Mouse (Mus musculus): ENCODE measurements around the gene F2r.

Gene F2r

GRCm38 (mm10) chr13:95618309-95618712 lies at the start of gene F2r:
Gene F2r, minus strand, starts transcription at chr13:95618487.
- peak; percentile 66 to 80 for DNase-seq (ENCODE audit: low spot score in 2 of 2)

DNA sequence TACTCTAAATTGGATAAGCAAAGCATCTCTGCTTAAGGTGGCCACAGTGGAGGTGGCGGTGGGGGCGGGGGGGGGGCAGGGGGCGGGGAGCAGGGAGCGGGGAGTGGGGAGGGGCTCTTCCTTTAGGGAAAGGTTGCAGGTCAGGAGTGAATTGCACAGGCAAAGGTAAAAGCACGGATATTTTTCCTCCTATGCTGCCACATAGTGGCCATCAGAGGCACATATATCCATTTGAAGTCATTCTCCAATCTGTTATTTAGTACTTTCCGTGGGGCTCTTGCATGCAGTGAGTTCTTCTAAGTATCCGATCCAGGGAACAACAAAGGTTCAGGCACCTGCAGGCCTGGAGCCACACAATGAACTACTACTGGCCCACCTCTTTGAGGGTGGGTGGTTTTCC lies 49.0 kb upstream of the F2r start:
- DNase-seq (ENCODE audit: low spot score in 2 of 2), result no peak

DNA sequence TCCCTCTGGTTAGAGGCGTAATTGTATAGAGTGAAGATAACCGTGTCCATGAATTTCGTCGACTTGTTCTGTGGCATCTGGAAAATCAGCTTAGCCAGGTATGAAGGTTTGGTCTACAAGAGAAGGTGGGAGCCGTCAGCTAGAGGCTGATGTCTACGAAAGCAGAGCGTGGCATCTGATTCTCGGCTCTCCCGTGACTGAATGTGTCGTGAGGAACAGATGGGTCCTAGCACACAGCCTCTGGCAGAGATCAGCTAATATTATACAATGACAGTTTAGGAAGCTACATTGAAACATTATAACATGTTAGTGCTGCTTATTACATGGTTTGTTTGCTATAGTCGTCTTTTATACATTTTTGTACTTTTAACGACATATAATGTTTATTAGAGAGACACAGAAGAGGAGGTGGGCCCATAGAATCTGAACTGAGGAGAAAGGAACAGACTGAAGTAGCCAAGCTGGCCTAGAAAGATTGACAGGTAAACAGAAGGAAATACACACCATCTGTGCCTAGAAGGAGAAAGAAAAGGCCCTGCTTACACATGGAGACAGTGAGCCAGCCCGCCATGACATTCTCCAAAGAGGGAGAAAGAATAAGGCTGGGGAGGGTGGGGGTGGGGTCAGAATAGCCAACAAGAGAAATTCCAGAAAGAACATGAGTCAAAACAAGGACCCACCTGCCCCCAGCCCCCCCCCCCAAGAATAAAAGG lies 47.5 kb upstream of the F2r start:
- DNase-seq (ENCODE audit: low spot score in 2 of 2), result no peak

GRCm38 (mm10) chr13:95663834-95664233 lies 45.5 kb upstream of the F2r start:
- no peak for DNase-seq (ENCODE audit: low spot score in 2 of 2)

GRCm38 (mm10) chr13:95659432-95659831 lies 41.1 kb upstream of the F2r start:
- no peak for DNase-seq (ENCODE audit: low spot score in 2 of 2)

DNA sequence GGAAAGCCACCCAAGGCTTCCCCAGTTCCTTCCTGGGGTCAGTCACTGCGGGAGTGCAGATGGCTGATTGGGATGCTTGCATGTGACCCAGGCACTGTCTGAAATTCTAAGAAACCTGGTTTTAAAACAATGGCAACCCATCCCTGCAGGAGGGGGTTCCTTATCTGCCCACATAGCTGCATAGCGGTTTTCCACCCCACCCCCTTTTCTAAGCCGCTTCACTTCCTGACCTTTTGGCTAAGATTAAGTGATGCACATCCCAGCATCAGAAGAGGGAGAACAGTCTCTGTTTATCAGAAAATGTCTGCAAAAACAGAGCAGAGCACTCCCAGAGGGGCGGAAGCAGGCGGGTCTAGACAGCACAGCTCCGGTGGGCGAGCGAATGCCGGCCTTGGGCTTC lies 38.9 kb upstream of the F2r start:
- no peak for DNase-seq (ENCODE audit: low spot score in 2 of 2)

GRCm38 (mm10) chr13:95655284-95655683 lies 37.0 kb upstream of the F2r start:
- DNase-seq (ENCODE audit: low spot score in 2 of 2), result no peak

DNA sequence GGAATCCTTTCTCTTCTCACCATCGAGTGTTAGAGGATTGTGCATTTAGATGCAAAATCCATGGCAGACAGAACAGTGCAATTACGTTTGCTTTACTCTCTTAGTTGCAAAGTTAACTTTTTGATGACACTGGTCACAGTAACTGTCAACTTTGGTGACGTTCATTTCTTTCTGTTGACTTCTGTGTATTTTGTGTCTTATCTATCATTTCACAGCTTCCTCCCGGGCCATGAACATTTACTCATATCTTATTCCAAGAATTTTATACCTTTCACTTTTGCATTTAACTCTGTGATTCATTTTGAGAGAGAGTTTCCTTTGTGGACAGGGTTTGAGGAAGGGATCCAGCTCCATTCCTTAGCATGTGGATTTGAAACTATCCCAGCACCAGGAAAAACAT lies 35.4 kb upstream of the F2r start:
- DNase-seq (ENCODE audit: low spot score in 2 of 2), result no peak

GRCm38 (mm10) chr13:95651870-95652668 lies 33.8 kb upstream of the F2r start:
- no peak for DNase-seq (ENCODE audit: low spot score in 2 of 2)

DNA sequence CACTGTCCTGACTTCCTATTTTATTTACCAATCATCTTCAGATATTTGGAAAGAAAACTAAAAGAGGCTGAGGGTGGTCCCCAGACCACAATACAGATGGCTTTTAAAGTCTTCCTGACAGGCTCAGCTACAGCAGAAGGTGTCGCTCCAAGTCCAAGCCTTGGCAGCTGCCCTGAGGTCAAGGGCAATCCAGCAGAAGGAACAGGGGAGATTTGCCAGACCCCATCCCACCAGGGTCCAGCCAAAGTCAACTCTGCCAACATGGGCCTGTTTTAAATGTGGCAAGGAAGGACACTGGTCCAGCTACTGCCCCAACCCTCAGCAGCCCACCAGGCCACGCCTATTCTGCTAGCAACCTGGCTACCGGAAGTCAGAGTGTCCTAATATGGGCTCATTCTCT lies 31.7 kb upstream of the F2r start:
- peak in 1 of 2 experiments; percentile 12 for DNase-seq (ENCODE audit: low spot score in 2 of 2)

GRCm38 (mm10) chr13:95647248-95647647 lies 29.0 kb upstream of the F2r start:
- no peak for DNase-seq (ENCODE audit: low spot score in 2 of 2)

DNA sequence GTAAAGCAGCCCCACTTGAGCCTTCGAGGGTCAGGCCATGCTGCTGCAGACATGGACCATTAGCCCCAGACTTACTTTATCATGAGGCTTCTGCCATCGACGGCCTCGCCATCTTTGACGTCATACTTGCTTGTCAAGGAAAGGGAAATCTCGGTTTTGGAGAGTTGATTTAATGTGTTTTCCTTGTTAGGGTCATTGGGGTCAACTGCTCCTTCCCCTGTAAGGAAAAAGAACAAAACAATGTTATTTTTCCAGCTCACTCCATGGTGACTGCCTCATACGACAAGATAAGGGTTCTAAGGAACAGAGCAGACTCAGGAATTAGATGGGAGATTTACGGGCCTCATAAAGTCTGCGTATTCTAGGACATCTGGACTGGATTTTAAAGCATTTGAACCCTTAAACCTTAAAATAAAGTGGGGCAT lies 28.4 kb upstream of the F2r start:
- DNase-seq (ENCODE audit: low spot score in 2 of 2), result no peak

GRCm38 (mm10) chr13:95643740-95644139 lies 25.5 kb upstream of the F2r start:
- DNase-seq (ENCODE audit: low spot score in 2 of 2), result no peak

GRCm38 (mm10) chr13:95641061-95641986 lies 23.0 kb upstream of the F2r start:
- DNase-seq (ENCODE audit: low spot score in 2 of 2), result no peak

DNA sequence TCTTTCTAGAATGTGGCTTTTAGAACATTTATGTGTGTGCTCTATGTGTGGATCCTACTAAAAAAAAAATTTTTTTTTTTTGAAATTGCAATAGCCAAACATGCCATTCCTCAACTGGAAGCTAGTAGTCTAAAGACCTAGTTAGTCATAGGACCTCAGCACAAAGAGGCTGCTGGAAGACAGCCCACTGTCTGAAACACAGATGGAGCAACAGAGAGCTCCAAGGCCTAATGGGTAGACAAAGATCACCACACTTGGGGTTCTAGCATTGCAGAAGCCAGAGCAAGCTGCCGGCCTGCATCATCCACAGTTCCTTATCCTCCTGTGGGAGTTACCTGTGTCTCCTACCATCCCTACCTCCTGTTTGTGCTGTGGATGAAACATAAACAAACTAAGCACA lies 22.1 kb upstream of the F2r start:
- no peak for DNase-seq (ENCODE audit: low spot score in 2 of 2)

DNA sequence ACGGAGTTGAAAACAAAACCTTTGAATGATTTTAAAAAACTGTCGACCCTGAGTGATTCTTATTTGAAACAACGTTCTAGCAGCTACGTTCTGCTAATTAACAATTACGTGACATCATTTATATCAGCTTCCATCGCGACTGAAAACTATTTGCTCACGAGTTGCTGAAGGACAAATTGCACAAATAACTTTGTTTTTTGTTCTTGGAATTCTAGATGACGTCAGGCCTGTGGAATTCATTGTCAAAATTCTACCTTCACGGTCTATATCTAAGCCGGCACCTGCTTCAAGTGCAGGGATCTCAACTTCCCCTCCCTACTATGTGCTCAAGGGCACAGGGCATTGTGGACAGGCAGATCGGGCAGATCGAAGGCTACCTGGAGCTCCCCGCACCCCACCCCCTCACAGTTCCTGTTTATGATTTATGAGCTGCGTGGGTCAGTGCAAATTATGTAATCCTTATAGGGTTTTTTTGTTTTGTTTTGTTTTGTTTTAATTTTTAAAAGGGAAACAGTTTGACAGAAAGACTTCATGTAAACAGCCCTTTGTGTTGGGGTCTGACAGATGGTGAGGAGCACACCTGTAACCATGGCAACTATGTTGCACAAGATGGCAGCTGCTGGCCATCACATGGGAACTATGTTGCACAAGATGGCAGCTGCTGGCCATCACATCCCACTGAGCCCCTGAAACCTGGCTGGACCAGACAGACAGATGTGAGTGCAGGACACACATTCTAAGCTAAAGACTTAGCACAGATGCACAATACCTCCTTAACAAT lies 21.2 kb upstream of the F2r start:
- peak in 1 of 2 experiments; percentile 36 for DNase-seq (ENCODE audit: low spot score in 2 of 2)

GRCm38 (mm10) chr13:95638894-95639293 lies 20.6 kb upstream of the F2r start:
- peak in 1 of 2 experiments; percentile 16 for DNase-seq (ENCODE audit: low spot score in 2 of 2)

DNA sequence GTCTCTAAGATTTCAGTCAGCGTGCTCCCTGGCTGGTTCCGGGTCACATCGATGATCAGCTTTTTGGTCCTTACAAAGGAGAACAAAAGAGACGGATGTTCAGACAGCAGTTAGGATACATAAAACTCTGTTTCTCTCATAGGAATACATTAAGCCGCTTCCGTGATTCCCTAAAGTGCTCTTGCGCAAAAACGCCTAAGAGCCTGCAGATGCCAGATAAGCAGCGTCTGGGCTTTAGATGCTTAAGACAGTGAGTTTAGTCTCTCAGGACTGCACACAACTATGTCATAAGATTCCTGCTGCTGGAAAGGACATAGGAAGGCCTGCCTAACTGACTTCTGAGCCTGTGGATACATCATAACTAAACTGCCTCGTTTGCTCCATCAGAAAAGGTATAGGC lies 19.4 kb upstream of the F2r start:
- no peak for DNase-seq (ENCODE audit: low spot score in 2 of 2)

GRCm38 (mm10) chr13:95635301-95635700 lies 17.0 kb upstream of the F2r start:
- no peak for DNase-seq (ENCODE audit: low spot score in 2 of 2)

DNA sequence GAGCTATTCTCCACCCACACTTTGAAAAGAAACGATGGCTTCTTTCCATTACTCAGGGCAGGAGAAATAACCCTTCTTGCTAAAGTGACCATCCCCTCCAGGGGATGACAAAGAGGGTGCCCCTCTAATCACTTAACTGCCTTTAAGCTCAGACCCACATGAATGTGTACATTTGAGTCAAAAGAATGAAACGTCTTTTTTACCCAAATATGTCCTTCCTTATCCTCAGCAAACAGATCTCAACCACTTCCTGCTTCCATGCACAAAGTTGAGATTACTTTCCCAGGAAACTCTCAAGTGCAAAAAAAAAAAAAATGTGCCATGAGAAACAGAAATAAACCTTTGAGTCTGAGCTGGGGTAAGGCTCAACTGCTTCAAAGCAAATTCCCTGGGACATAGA lies 16.2 kb upstream of the F2r start:
- no peak for DNase-seq (ENCODE audit: low spot score in 2 of 2)

DNA sequence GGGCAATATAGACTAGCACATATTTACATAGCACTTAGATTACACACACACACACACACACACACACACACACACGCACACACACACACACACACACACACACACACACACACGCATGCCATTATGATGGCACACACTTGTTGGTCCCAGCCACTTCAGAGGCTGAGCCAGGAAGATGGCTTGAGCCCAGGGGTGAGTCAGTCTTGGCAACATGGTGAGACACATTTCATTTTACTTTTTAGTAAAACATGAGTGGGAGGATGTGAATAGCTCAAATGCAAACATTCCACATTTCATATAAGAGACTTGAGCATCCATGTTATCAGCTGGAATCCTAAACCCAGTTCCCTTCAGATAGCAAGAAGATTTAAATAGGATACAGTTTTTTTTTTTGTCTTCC lies 15.1 kb upstream of the F2r start:
- no peak for DNase-seq (ENCODE audit: low spot score in 2 of 2)
